Mouse (Mus musculus) forebrain, postnatal 0 days (tissue): ENCODE results near the gene Ctxn1. TPM values are rescaled to one million over a fixed set of nuclear protein-coding genes. Genes with fewer than 3 reads are reported as not detected.

ENCODE experiments used
- ATAC-seq: fragments of 200-750 bp; cut with Nextera tagmentation; 2 replicates; pipeline ENCODE4 v1.8.0; 2017; ENCODE audit warnings: mild to moderate bottlenecking, moderate library complexity
- DNase-seq: peaks from one replicate; pipeline ENCODE4 v3.0.0-alpha.2; 2015
- H3K27ac ChIP-seq: fragments of 300-500 bp; sonication (generic); 2 replicates; pipeline ENCODE4 v1.5.1; 2014; ENCODE audit warnings: low read depth, mild to moderate bottlenecking, antibody characterized with exemption, low read length, moderate library complexity, mixed read lengths
- H3K27me3 ChIP-seq: fragments of 300-500 bp; sonication (generic); 2 replicates; pipeline ENCODE4 v1.6.1; 2014; ENCODE audit warnings: mild to moderate bottlenecking, low read length, mixed read lengths; ENCODE audit not compliant: insufficient read depth
- H3K36me3 ChIP-seq: fragments of 300-500 bp; sonication (generic); 2 replicates; pipeline ENCODE4 v1.6.1; 2014; ENCODE audit warnings: mild to moderate bottlenecking, moderate library complexity; ENCODE audit not compliant: insufficient read depth
- H3K4me1 ChIP-seq: fragments of 300-500 bp; sonication (generic); 2 replicates; pipeline ENCODE4 v1.6.1; 2014; ENCODE audit warnings: antibody characterized with exemption; ENCODE audit not compliant: insufficient read depth
- H3K4me2 ChIP-seq: fragments of 300-500 bp; sonication (generic); 2 replicates; pipeline ENCODE4 v1.6.1; 2014; ENCODE audit warnings: low read depth, mild to moderate bottlenecking, moderate library complexity
- H3K4me3 ChIP-seq: fragments of 300-500 bp; sonication (generic); 2 replicates; pipeline ENCODE4 v1.5.1; 2014; ENCODE audit warnings: low read depth, low read length, mixed read lengths
- H3K9ac ChIP-seq: fragments of 300-500 bp; sonication (generic); 2 replicates; pipeline ENCODE4 v1.6.1; 2014; ENCODE audit warnings: mild to moderate bottlenecking
- H3K9me3 ChIP-seq: fragments of 300-500 bp; sonication (generic); 2 replicates; pipeline ENCODE4 v1.6.1; 2016; ENCODE audit warnings: low read length
- CTCF ChIP-seq: sonication (generic); IDR thresholded peaks from 2 replicates; pipeline ENCODE4 v1.5.1; 2016; ENCODE audit warnings: antibody characterized with exemption, control low read depth, low read depth
- WGBS: fragments of 180-500 bp; shearing (Covaris S2); extraction: QIAGEN DNeasy Blood & Tissue Kit; methylation state at CpG from one replicate; pipeline ENCODE4 v1.1.7; 2014; 5-methylcytosine and 5-hydroxymethylcytosine counted together
- polyA plus RNA-seq: library from polyadenylated mRNA; unstranded; fragments of >200 nt; fragmentation: Nextera tagmentation; extraction: Ambion mirVana; gene quantifications from 2 replicates; pipeline ENCODE4 v1.2.1, GENCODE M21; 2015
- total RNA-seq: library from RNA; depleted of rRNA; stranded (reverse); fragments of >200 nt; gene quantifications from 2 replicates; pipeline ENCODE4 v1.2.3, GENCODE M21; 2014; rRNA removed

Ctxn1 gene
- total and polyA plus RNA-seq, 2 experiments from 2014 or later, result 113 to 452 TPM

GRCm38 (mm10) chr8:4213210-4214005, 45.7 kb downstream of the Ctxn1 start:
- 13% methylated on average over 18 of the region's 18 CpGs for WGBS
- peak; percentile 50 for DNase-seq
- peak; percentile 1; the same call in 1 of the 2 replicates for ATAC-seq
- Histone ChIP-seq H3K4me2 (peak overlapping the region; percentile 85), H3K9me3 (no peaks in the 10 kb centered on the region), H3K9ac (peak overlapping the region; percentile 56), H3K27ac (0 out of 2 replicates have a peak overlapping the region, but pooled peaks have one; percentile 57), H3K4me1 (peaks cover 26% of the 10 kb centered on the region), H3K36me3 (peaks cover 20% of the 10 kb centered on the region), H3K27me3 (no peaks in the 10 kb centered on the region), H3K4me3 (peak overlapping the region; percentile 39)
- no peak for TF ChIP-seq CTCF

GRCm38 (mm10) chr8:4212809-4213209, 46.3 kb downstream of the Ctxn1 start:
- peak overlapping the region; percentile 39 for H3K4me3 ChIP-seq

GRCm38 (mm10) chr8:4211097-4211496, 48.0 kb downstream of the Ctxn1 start:
- TF ChIP-seq CTCF, result peak; percentile 55
- 64% methylated on average over 6 of the region's 6 CpGs for WGBS
- DNase-seq, result peak; percentile 27
- Histone ChIP-seq H3K9me3 (no peaks in the 10 kb centered on the region), H3K4me3 (no peak overlapping the region), H3K27me3 (no peaks in the 10 kb centered on the region), H3K9ac (no peak overlapping the region), H3K27ac (no peak overlapping the region), H3K4me2 (no peak overlapping the region), H3K4me1 (peaks cover 26% of the 10 kb centered on the region), H3K36me3 (peaks cover 35% of the 10 kb centered on the region)
- ATAC-seq, result no peak

More at GRCm38 (mm10) chr8:4212809-4213209, 46.3 kb downstream of the Ctxn1 start:
- ATAC-seq, result no peak
- Histone ChIP-seq H3K4me1 (peaks cover 26% of the 10 kb centered on the region), H3K9ac (peak overlapping the region; percentile 56), H3K27me3 (no peaks in the 10 kb centered on the region), H3K27ac (peak overlapping the region; percentile 57; the same call in 1 of the 2 replicates), H3K9me3 (no peaks in the 10 kb centered on the region), H3K4me2 (peak overlapping the region; percentile 85), H3K36me3 (peaks cover 20% of the 10 kb centered on the region)
- TF ChIP-seq CTCF, result no peak
- peak; percentile 46 for DNase-seq
- 3% methylated on average over 25 of the region's 25 CpGs for WGBS

Other genes with a start within 250 kb of the Ctxn1 start
- gene Cd209f, start 153.4 kb downstream of the Ctxn1 start, total RNA-seq, result 0.62 TPM in 1 of 2 replicates, not detected in the other
- gene Cd209f, start 153.4 kb downstream of the Ctxn1 start, polyA plus RNA-seq, result 0.62 and 0.78 TPM in 2 replicates
- gene Cd209g, start 125.2 kb downstream of the Ctxn1 start, total RNA-seq, result 0.76 TPM in 1 of 2 replicates, not detected in the other
- gene Cd209g, start 125.2 kb downstream of the Ctxn1 start, polyA plus RNA-seq, result not detected in 2 replicates
- gene Evi5l, start 92.7 kb downstream of the Ctxn1 start, total RNA-seq, result 156 and 159 TPM in 2 replicates
- 82.5 and 90.3 TPM in 2 replicates for gene Evi5l, start 92.7 kb downstream of the Ctxn1 start, polyA plus RNA-seq
- gene Prr36, start 41.8 kb downstream of the Ctxn1 start, total RNA-seq, result 12.7 and 14.8 TPM in 2 replicates
- 28.8 and 37.2 TPM in 2 replicates for gene Prr36, start 41.8 kb downstream of the Ctxn1 start, polyA plus RNA-seq
- not detected in 2 replicates for gene Lrrc8e, start 32.4 kb downstream of the Ctxn1 start, total RNA-seq
- 0.08 TPM in 1 of 2 replicates, not detected in the other for gene Lrrc8e, start 32.4 kb downstream of the Ctxn1 start, polyA plus RNA-seq
- gene Map2k7, start 20.5 kb downstream of the Ctxn1 start, total RNA-seq, result 26.3 and 45.8 TPM in 2 replicates
- 19.2 and 24.4 TPM in 2 replicates for gene Map2k7, start 20.5 kb downstream of the Ctxn1 start, polyA plus RNA-seq
- gene Gm49320, start 20.4 kb downstream of the Ctxn1 start, total RNA-seq, result 1.3 TPM in 1 of 2 replicates, not detected in the other
- gene Gm49320, start 20.4 kb downstream of the Ctxn1 start, polyA plus RNA-seq, result 0.10 and 0.67 TPM in 2 replicates
- gene Tgfbr3l, start 11.1 kb downstream of the Ctxn1 start, total RNA-seq, result 8.4 and 18.6 TPM in 2 replicates
- gene Tgfbr3l, start 11.1 kb downstream of the Ctxn1 start, polyA plus RNA-seq, result 1.1 and 1.3 TPM in 2 replicates
- gene Snapc2, start 6.2 kb downstream of the Ctxn1 start, total RNA-seq, result 56.8 and 58.2 TPM in 2 replicates
- gene Snapc2, start 6.2 kb downstream of the Ctxn1 start, polyA plus RNA-seq, result 56.0 and 65.5 TPM in 2 replicates
- gene Timm44, start 16.6 kb upstream of the Ctxn1 start, total RNA-seq, result 65.7 and 67.9 TPM in 2 replicates
- gene Timm44, start 16.6 kb upstream of the Ctxn1 start, polyA plus RNA-seq, result 33.7 and 35.1 TPM in 2 replicates
- gene Ccl25, start 65.9 kb upstream of the Ctxn1 start, total RNA-seq, result 9.9 and 11.8 TPM in 2 replicates
- gene Ccl25, start 65.9 kb upstream of the Ctxn1 start, polyA plus RNA-seq, result 18.4 and 19.2 TPM in 2 replicates
- gene Elavl1, start 66.1 kb upstream of the Ctxn1 start, total RNA-seq, result 49.2 and 66.6 TPM in 2 replicates
- gene Elavl1, start 66.1 kb upstream of the Ctxn1 start, polyA plus RNA-seq, result 46.7 and 60.7 TPM in 2 replicates
- 36.2 and 67.8 TPM in 2 replicates for gene Cers4, start 233.8 kb upstream of the Ctxn1 start, total RNA-seq
- gene Cers4, start 233.8 kb upstream of the Ctxn1 start, polyA plus RNA-seq, result 27.9 and 50.5 TPM in 2 replicates